Mouse (Mus musculus): ENCODE measurements around the gene Slc30a6. TPM values are rescaled to one million over a fixed set of nuclear protein-coding genes. Genes with fewer than 3 reads are reported as not detected.

The Slc30a6 gene
- polyA plus RNA-seq, 1 experiment from 2014 or later = 11.1 TPM

GRCm38 (mm10) chr17:74416841-74417360 lies 21.5 kb downstream of the Slc30a6 start:
- Histone ChIP-seq H3K27ac (no peak overlapping the region), H3K36me3 (ENCODE audit: inconsistent target) (peaks cover 47% of the 10 kb centered on the region), H3K4me3 (ENCODE audit: inconsistent target) (no peak overlapping the region), H3K79me2 (ENCODE audit: inconsistent target) (no peaks in the 10 kb centered on the region)
- WGBS (ENCODE audit: missing documents) = 98% methylated on average over 8 of the region's 8 CpGs

DNA sequence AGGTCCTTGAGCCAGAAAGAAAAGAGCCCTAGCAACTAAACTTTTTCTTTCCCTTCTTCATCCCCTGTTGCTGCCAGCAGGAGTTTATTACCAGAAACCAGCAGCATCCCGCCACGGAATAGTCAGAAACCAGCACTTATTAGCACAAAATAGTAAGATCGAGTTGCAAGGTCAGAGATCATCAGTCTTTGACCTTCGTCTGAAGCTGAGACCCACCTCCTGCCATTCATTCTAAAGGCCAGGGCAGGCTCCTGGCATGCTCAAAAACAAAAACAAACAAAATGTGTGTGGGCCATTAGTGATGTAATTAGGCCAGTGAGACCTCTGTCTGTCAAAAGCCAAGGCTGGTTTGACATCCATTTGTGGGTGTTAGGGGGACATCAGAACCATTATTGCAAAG lies 22.8 kb downstream of the Slc30a6 start:
- Histone ChIP-seq H3K4me3 (ENCODE audit: inconsistent target) (no peak overlapping the region), H3K36me3 (ENCODE audit: inconsistent target) (peaks cover 43% of the 10 kb centered on the region), H3K27ac (no peak overlapping the region), H3K79me2 (ENCODE audit: inconsistent target) (no peaks in the 10 kb centered on the region)
- 97% methylated on average over 4 of the region's 4 CpGs for WGBS (ENCODE audit: missing documents)

DNA sequence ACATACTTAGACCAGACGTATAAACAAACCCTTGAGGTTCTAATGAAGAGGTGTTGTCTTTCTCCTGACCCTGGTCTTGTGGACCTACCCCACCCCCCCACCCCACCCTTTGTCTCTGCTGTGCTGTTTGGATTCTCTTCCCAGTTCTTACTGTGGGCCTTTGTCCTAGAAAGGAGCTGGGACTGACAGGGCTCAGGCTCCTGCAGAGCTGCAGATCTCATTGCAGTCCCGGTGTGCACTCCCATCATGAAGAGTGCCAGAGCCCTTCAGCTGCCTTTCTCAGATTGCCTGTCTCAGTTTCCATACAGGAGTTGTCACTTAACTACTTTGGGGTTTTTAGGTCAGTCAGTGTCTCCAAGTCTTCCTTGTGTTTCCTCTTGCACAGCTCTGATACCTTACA lies 25.2 kb downstream of the Slc30a6 start:
- Histone ChIP-seq H3K79me2 (ENCODE audit: inconsistent target) (no peaks in the 10 kb centered on the region), H3K27ac (no peak overlapping the region), H3K4me3 (ENCODE audit: inconsistent target) (no peak overlapping the region), H3K36me3 (ENCODE audit: inconsistent target) (peaks cover 61% of the 10 kb centered on the region)
- 100% methylated on average over 2 of the region's 2 CpGs for WGBS (ENCODE audit: missing documents)

GRCm38 (mm10) chr17:74424401-74425005 lies 29.1 kb downstream of the Slc30a6 start:
- WGBS (ENCODE audit: missing documents) = 96% methylated on average over 12 of the region's 12 CpGs
- Histone ChIP-seq H3K4me3 (ENCODE audit: inconsistent target) (no peak overlapping the region), H3K27ac (no peak overlapping the region), H3K36me3 (ENCODE audit: inconsistent target) (peaks cover 46% of the 10 kb centered on the region), H3K79me2 (ENCODE audit: inconsistent target) (no peaks in the 10 kb centered on the region)

GRCm38 (mm10) chr17:74430074-74430473 lies 34.7 kb downstream of the Slc30a6 start:
- Histone ChIP-seq H3K79me2 (ENCODE audit: inconsistent target) (no peaks in the 10 kb centered on the region), H3K4me3 (ENCODE audit: inconsistent target) (no peak overlapping the region), H3K36me3 (ENCODE audit: inconsistent target) (peaks cover 17% of the 10 kb centered on the region), H3K27ac (peak overlapping the region; percentile 64)
- WGBS (ENCODE audit: missing documents) = 89% methylated on average over 8 of the region's 8 CpGs

- 50% methylated on average over 5 of the region's 13 CpGs for WGBS (ENCODE audit: missing documents)
- Histone ChIP-seq H3K79me2 (ENCODE audit: inconsistent target) (no peaks in the 10 kb centered on the region), H3K27ac (peak overlapping the region; percentile 64), H3K4me3 (ENCODE audit: inconsistent target) (no peak overlapping the region), H3K36me3 (ENCODE audit: inconsistent target) (peaks cover 15% of the 10 kb centered on the region)
These were observed 36.1 kb downstream of the Slc30a6 start for GRCm38 (mm10) chr17:74431481-74431880.

GRCm38 (mm10) chr17:74432631-74433030 lies 37.2 kb downstream of the Slc30a6 start:
- 0 out of 2 replicates have a peak, but pooled peaks cover 8% of the 10 kb centered on the region for H3K36me3 ChIP-seq (ENCODE audit: inconsistent target)
- WGBS (ENCODE audit: missing documents) = 86% methylated on average over 5 of the region's 5 CpGs

DNA sequence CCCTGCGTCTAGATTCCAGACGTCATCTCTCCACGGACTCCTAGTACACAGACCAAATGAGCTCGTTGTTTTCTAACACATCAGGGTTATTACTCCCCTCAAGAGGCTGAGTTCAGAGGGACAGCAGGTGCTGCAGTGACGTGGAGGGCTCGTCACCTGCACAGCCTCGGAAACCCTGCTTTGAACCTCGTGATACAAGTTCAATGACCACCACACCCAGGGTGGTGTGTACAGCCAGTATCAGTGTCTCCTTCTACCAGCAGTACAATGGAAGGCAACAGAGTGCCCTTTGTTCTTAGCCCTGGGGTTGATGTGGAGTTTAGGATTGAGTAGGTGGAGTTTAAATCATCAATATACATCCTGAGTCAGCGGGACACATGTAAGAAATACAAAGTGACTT lies 42.4 kb downstream of the Slc30a6 start:
- WGBS (ENCODE audit: missing documents) = 96% methylated on average over 9 of the region's 9 CpGs
- 0 out of 2 replicates have a peak, but pooled peaks cover 11% of the 10 kb centered on the region for H3K36me3 ChIP-seq (ENCODE audit: inconsistent target)
- no peak overlapping the region for H3K27ac ChIP-seq
- H3K79me2 ChIP-seq (ENCODE audit: inconsistent target) = no peaks in the 10 kb centered on the region
- H3K4me3 ChIP-seq (ENCODE audit: inconsistent target) = no peak overlapping the region

More at GRCm38 (mm10) chr17:74432631-74433030, 37.2 kb downstream of the Slc30a6 start:
- Histone ChIP-seq H3K27ac (no peak overlapping the region), H3K79me2 (ENCODE audit: inconsistent target) (no peaks in the 10 kb centered on the region), H3K4me3 (ENCODE audit: inconsistent target) (no peak overlapping the region)

GRCm38 (mm10) chr17:74440486-74440885 lies 45.1 kb downstream of the Slc30a6 start:
- Histone ChIP-seq H3K36me3 (ENCODE audit: inconsistent target) (peaks cover 24% of the 10 kb centered on the region), H3K79me2 (ENCODE audit: inconsistent target) (no peaks in the 10 kb centered on the region), H3K4me3 (ENCODE audit: inconsistent target) (no peak overlapping the region), H3K27ac (peak overlapping the region; percentile 32)
- WGBS (ENCODE audit: missing documents) = 8% methylated on average over 5 of the region's 5 CpGs

DNA sequence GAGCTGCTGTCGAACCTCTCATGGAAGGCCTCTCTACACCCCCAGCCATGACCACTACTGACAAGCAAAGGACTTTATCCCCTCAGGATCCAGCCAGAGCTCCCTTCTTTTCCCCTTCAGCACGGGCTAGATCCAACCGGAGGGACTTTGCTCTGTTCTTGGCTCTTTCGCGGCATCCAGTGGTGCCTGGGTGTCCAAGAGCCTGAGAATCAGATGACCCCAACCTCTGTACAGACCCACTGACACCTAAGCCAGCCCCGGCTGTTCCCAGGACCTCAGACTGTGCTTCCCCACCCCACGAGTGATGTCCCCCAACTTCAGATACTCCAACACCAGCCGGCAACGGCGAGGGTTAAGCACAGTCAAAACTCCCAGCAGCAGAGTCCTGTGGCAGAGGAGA lies 54.4 kb downstream of the Slc30a6 start:
- no peak overlapping the region for H3K4me3 ChIP-seq (ENCODE audit: inconsistent target)
- WGBS (ENCODE audit: missing documents) = 94% methylated on average over 8 of the region's 10 CpGs
- H3K27ac ChIP-seq = no peak overlapping the region
- H3K36me3 ChIP-seq (ENCODE audit: inconsistent target) = peaks cover 38% of the 10 kb centered on the region
- H3K79me2 ChIP-seq (ENCODE audit: inconsistent target) = peaks cover 7% of the 10 kb centered on the region; the same call in 1 of the 2 replicates

GRCm38 (mm10) chr17:74453928-74454327 lies 58.5 kb downstream of the Slc30a6 start:
- Histone ChIP-seq H3K27ac (peak overlapping the region; percentile 72), H3K4me3 (ENCODE audit: inconsistent target) (no peak overlapping the region), H3K79me2 (ENCODE audit: inconsistent target) (peaks cover 46% of the 10 kb centered on the region), H3K36me3 (ENCODE audit: inconsistent target) (peaks cover 7% of the 10 kb centered on the region; the same call in 1 of the 2 replicates)
- WGBS (ENCODE audit: missing documents) = 65% methylated on average over 3 of the region's 3 CpGs

DNA sequence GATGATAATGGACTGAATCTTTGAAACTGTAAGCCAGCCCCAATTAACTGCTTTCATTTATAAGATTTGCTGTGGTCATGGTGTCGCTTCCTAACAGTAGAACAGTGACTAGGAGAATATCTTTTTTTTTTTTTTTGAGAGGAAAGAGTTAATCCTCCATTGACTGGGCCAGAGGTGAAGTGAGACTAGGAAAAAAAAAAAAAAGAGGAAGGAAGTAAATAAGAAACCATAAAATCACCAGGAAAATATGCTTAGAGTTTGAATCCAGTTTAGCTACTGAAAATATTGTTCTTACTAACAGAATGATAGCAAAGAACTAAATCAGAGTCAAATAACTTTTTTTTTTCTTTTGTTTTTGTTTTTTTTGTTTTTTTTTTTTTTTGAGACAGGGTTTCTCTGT lies 59.3 kb downstream of the Slc30a6 start:
- H3K36me3 ChIP-seq (ENCODE audit: inconsistent target) = peaks cover 7% of the 10 kb centered on the region; the same call in 1 of the 2 replicates
- peaks cover 46% of the 10 kb centered on the region for H3K79me2 ChIP-seq (ENCODE audit: inconsistent target)
- peak overlapping the region; percentile 72 for H3K27ac ChIP-seq
- whole genome bisulfite sequencing (ENCODE audit: missing documents) = 44% methylated on average over 1 of the region's 1 CpGs
- H3K4me3 ChIP-seq (ENCODE audit: inconsistent target) = no peak overlapping the region

GRCm38 (mm10) chr17:74455426-74455825 lies 60.0 kb downstream of the Slc30a6 start:
- Histone ChIP-seq H3K36me3 (ENCODE audit: inconsistent target) (peaks cover 7% of the 10 kb centered on the region; the same call in 1 of the 2 replicates), H3K79me2 (ENCODE audit: inconsistent target) (peaks cover 46% of the 10 kb centered on the region), H3K27ac (peak overlapping the region; percentile 72), H3K4me3 (ENCODE audit: inconsistent target) (no peak overlapping the region)
- 83% methylated on average over 4 of the region's 4 CpGs for WGBS (ENCODE audit: missing documents)

DNA sequence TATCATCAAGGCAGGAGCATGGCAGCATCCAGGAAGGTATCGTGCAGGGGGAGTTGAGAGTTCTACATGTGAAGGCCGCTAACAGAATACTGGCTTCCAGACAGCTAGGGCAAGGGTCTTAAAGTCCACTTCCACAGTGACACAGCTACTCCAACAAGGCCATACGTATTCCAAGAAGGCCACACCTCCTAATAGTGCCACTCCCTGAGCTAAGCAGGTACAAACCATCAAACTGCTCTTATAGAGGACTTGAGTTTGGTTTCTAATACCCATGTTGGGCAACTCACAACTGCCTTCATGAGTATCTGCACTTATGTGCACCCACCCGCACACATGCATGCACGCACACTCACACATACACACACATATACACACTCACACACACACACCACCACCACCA lies 61.4 kb downstream of the Slc30a6 start:
- H3K36me3 ChIP-seq (ENCODE audit: inconsistent target) = peaks cover 6% of the 10 kb centered on the region; the same call in 1 of the 2 replicates
- H3K4me3 ChIP-seq (ENCODE audit: inconsistent target) = no peak overlapping the region
- no peak overlapping the region for H3K27ac ChIP-seq
- whole genome bisulfite sequencing (ENCODE audit: missing documents) = 97% methylated on average over 5 of the region's 5 CpGs
- peaks cover 46% of the 10 kb centered on the region for H3K79me2 ChIP-seq (ENCODE audit: inconsistent target)

DNA sequence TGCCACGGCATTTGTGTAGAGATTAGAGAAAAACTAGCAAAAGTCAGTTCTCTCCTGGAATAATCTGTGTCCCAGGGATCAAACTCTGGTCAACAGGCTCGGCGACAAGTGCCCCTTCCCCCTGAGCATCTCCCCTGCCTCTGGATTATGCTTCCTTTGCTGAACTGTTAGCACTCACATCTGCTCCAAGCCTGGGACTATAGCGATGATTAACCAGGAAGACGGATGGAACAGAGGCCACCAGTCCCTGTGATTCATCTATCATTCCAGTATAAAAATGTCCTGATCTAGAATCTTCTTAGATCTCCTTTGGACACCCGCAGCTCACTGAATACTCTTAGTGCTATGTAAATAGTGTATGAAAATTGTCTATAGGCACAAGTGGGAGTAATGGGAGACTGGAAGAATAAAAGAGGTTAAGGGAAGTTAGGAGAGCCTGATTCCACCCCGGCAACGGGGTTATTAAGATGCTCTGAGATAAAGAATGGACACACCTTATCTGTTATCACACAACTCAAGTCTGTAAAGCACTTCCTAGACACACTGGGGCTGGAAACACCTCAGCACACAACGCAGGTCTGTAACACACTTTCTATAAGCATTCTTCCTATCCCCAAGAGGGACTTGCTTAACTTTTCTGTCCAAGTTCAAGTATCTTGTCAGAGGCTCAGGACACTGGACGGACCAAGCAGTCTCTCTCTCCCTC lies 62.7 kb downstream of the Slc30a6 start:
- Histone ChIP-seq H3K4me3 (ENCODE audit: inconsistent target) (peak overlapping the region; percentile 35), H3K27ac (peak overlapping the region; percentile 62), H3K36me3 (ENCODE audit: inconsistent target) (no peaks in the 10 kb centered on the region), H3K79me2 (ENCODE audit: inconsistent target) (peaks cover 46% of the 10 kb centered on the region)
- WGBS (ENCODE audit: missing documents) = 73% methylated on average over 8 of the region's 10 CpGs
